Mouse (Mus musculus): ENCODE results near the gene Mtss1l. TPM values are rescaled to one million over a fixed set of nuclear protein-coding genes. Genes with fewer than 3 reads are reported as not detected.

Gene Mtss1l
- polyA plus RNA-seq, 2 experiments: 0.52 to 2.6 TPM

- WGBS (ENCODE audit: insufficient replicate concordance): 75% methylated on average over 7 of the region's 7 CpGs
- Histone ChIP-seq H3K27me3 (ENCODE audit: control insufficient read depth, insufficient read depth, low read length) (no peaks in the 10 kb centered on the region), H3K4me1 (replicated peaks; ENCODE audit: control insufficient read depth in 2 of 2, insufficient read depth in 2 of 2, low read length in 1 of 2) (no peaks in the 10 kb centered on the region), H3K4me2 (ENCODE audit: low read depth) (no peak overlapping the region), H3K9me3 (ENCODE audit: control insufficient read depth, low read length) (no peaks in the 10 kb centered on the region), H3K36me3 (replicated peaks; ENCODE audit: control insufficient read depth, insufficient read depth, low read depth) (no peaks in the 10 kb centered on the region), H3K4me3 (ENCODE audit: insufficient read depth in 1 of 2, low read depth in 2 of 2, low read length in 2 of 2) (no peak overlapping the region), H3K9ac (replicated peaks) (no peak overlapping the region), H3K27ac (no peak overlapping the region)
- DNase-seq (ENCODE audit: low read depth in 3 of 3, low spot score in 3 of 3) (no peak), ATAC-seq (ENCODE audit: insufficient read depth) (no peak)
- TF ChIP-seq EP300 (IDR thresholded peaks at IDR 0.05; ENCODE audit: low read depth) (no peak), CTCF (IDR thresholded peaks at IDR 0.05; ENCODE audit: low read depth) (no peak)
These were observed 21.8 kb upstream of the Mtss1l start for GRCm38 (mm10) chr8:110699501-110699900.

- Histone ChIP-seq H3K4me2 (ENCODE audit: low read depth) (no peak overlapping the region), H3K9me3 (ENCODE audit: control insufficient read depth, low read length) (no peaks in the 10 kb centered on the region), H3K27me3 (ENCODE audit: control insufficient read depth, insufficient read depth, low read length) (no peaks in the 10 kb centered on the region), H3K9ac (replicated peaks) (no peak overlapping the region), H3K27ac (no peak overlapping the region), H3K36me3 (replicated peaks; ENCODE audit: control insufficient read depth, insufficient read depth, low read depth) (no peaks in the 10 kb centered on the region), H3K4me1 (replicated peaks; ENCODE audit: control insufficient read depth in 2 of 2, insufficient read depth in 2 of 2, low read length in 1 of 2) (no peaks in the 10 kb centered on the region), H3K4me3 (ENCODE audit: insufficient read depth in 1 of 2, low read depth in 2 of 2, low read length in 2 of 2) (no peak overlapping the region)
- WGBS (ENCODE audit: insufficient replicate concordance): 76% methylated on average over 2 of the region's 2 CpGs
- DNase-seq (ENCODE audit: low read depth in 3 of 3, low spot score in 3 of 3): no peak
- TF ChIP-seq CTCF (IDR thresholded peaks at IDR 0.05; ENCODE audit: low read depth) (no peak), EP300 (IDR thresholded peaks at IDR 0.05; ENCODE audit: low read depth) (no peak)
- ATAC-seq (ENCODE audit: insufficient read depth): no peak
These were observed 20.7 kb upstream of the Mtss1l start for GRCm38 (mm10) chr8:110700561-110700960.

GRCm38 (mm10) chr8:110702636-110703459, 18.4 kb upstream of the Mtss1l start:
- no peak overlapping the region for H3K27ac ChIP-seq
- ATAC-seq (ENCODE audit: insufficient read depth): no peak

GRCm38 (mm10) chr8:110703460-110704061, 17.7 kb upstream of the Mtss1l start:
- DNase-seq (ENCODE audit: low read depth in 3 of 3, low spot score in 3 of 3) (no peak), ATAC-seq (ENCODE audit: insufficient read depth) (no peak)
- WGBS (ENCODE audit: insufficient replicate concordance): 64% methylated on average over 9 of the region's 9 CpGs
- H3K4me2 ChIP-seq (ENCODE audit: low read depth): no peak overlapping the region
- H3K9me3 ChIP-seq (ENCODE audit: control insufficient read depth, low read length): no peaks in the 10 kb centered on the region
- no peak overlapping the region for H3K27ac ChIP-seq
- TF ChIP-seq CTCF (IDR thresholded peaks at IDR 0.05; ENCODE audit: low read depth): no peak
- no peak for TF ChIP-seq EP300 (IDR thresholded peaks at IDR 0.05; ENCODE audit: low read depth)
- H3K9ac ChIP-seq (replicated peaks): no peak overlapping the region
- no peaks in the 10 kb centered on the region for H3K36me3 ChIP-seq (replicated peaks; ENCODE audit: control insufficient read depth, insufficient read depth, low read depth)
- no peak overlapping the region for H3K4me3 ChIP-seq (ENCODE audit: insufficient read depth in 1 of 2, low read depth in 2 of 2, low read length in 2 of 2)
- H3K4me1 ChIP-seq (replicated peaks; ENCODE audit: control insufficient read depth in 2 of 2, insufficient read depth in 2 of 2, low read length in 1 of 2): no peaks in the 10 kb centered on the region
- no peaks in the 10 kb centered on the region for H3K27me3 ChIP-seq (ENCODE audit: control insufficient read depth, insufficient read depth, low read length)

More at GRCm38 (mm10) chr8:110702636-110703459, 18.4 kb upstream of the Mtss1l start:
- no peak overlapping the region for H3K9ac ChIP-seq (replicated peaks)
- no peaks in the 10 kb centered on the region for H3K27me3 ChIP-seq (ENCODE audit: control insufficient read depth, insufficient read depth, low read length)
- no peak overlapping the region for H3K4me2 ChIP-seq (ENCODE audit: low read depth)
- no peaks in the 10 kb centered on the region for H3K4me1 ChIP-seq (replicated peaks; ENCODE audit: control insufficient read depth in 2 of 2, insufficient read depth in 2 of 2, low read length in 1 of 2)
- TF ChIP-seq EP300 (IDR thresholded peaks at IDR 0.05; ENCODE audit: low read depth) (no peak), CTCF (IDR thresholded peaks at IDR 0.05; ENCODE audit: low read depth) (no peak)
- no peak overlapping the region for H3K4me3 ChIP-seq (ENCODE audit: insufficient read depth in 1 of 2, low read depth in 2 of 2, low read length in 2 of 2)
- WGBS (ENCODE audit: insufficient replicate concordance): 76% methylated on average over 9 of the region's 9 CpGs
- no peak for DNase-seq (ENCODE audit: low read depth in 3 of 3, low spot score in 3 of 3)
- H3K9me3 ChIP-seq (ENCODE audit: control insufficient read depth, low read length): no peaks in the 10 kb centered on the region
- no peaks in the 10 kb centered on the region for H3K36me3 ChIP-seq (replicated peaks; ENCODE audit: control insufficient read depth, insufficient read depth, low read depth)

GRCm38 (mm10) chr8:110704103-110704502, 17.2 kb upstream of the Mtss1l start:
- Histone ChIP-seq H3K36me3 (replicated peaks; ENCODE audit: control insufficient read depth, insufficient read depth, low read depth) (no peaks in the 10 kb centered on the region), H3K4me3 (ENCODE audit: insufficient read depth in 1 of 2, low read depth in 2 of 2, low read length in 2 of 2) (no peak overlapping the region), H3K4me1 (replicated peaks; ENCODE audit: control insufficient read depth in 2 of 2, insufficient read depth in 2 of 2, low read length in 1 of 2) (no peaks in the 10 kb centered on the region), H3K27ac (no peak overlapping the region), H3K4me2 (ENCODE audit: low read depth) (no peak overlapping the region), H3K27me3 (ENCODE audit: control insufficient read depth, insufficient read depth, low read length) (no peaks in the 10 kb centered on the region), H3K9me3 (ENCODE audit: control insufficient read depth, low read length) (no peaks in the 10 kb centered on the region), H3K9ac (replicated peaks) (no peak overlapping the region)
- DNase-seq (ENCODE audit: low read depth in 3 of 3, low spot score in 3 of 3) (no peak), ATAC-seq (ENCODE audit: insufficient read depth) (no peak)
- TF ChIP-seq EP300 (IDR thresholded peaks at IDR 0.05; ENCODE audit: low read depth): no peak
- no peak for TF ChIP-seq CTCF (IDR thresholded peaks at IDR 0.05; ENCODE audit: low read depth)
- 81% methylated on average over 3 of the region's 3 CpGs for WGBS (ENCODE audit: insufficient replicate concordance)
